Mouse (Mus musculus) liver, embryonic 12.5 days (tissue): ENCODE data around the gene Gm49380. TPM values are rescaled to one million over a fixed set of nuclear protein-coding genes. Genes with fewer than 3 reads are reported as not detected.

Source experiments
- ATAC-seq: fragments of 200-750 bp; cut with Nextera tagmentation; 2 replicates; pipeline ENCODE4 v1.8.0; 2017; ENCODE audit warnings: moderate number of reproducible peaks, mild to moderate bottlenecking, moderate library complexity
- H3K27ac ChIP-seq: fragments of 300-500 bp; sonication (generic); 2 replicates; pipeline ENCODE4 v1.5.1; 2016; ENCODE audit warnings: mild to moderate bottlenecking
- H3K27me3 ChIP-seq: fragments of 300-500 bp; sonication (generic); replicated peaks from 2 replicates; pipeline ENCODE4 v1.6.1; 2016; ENCODE audit warnings: mild to moderate bottlenecking, moderate library complexity
- H3K36me3 ChIP-seq: fragments of 300-500 bp; sonication (generic); 2 replicates; pipeline ENCODE4 v1.6.1; 2016; ENCODE audit warnings: mild to moderate bottlenecking, moderate library complexity
- H3K4me1 ChIP-seq: fragments of 300-500 bp; sonication (generic); 2 replicates; pipeline ENCODE4 v1.6.1; 2016
- H3K4me2 ChIP-seq: fragments of 300-500 bp; sonication (generic); 2 replicates; pipeline ENCODE4 v1.6.1; 2016; ENCODE audit warnings: mild to moderate bottlenecking, moderate library complexity
- H3K4me3 ChIP-seq: fragments of 300-500 bp; sonication (generic); 2 replicates; pipeline ENCODE4 v1.5.1; 2016; ENCODE audit warnings: mild to moderate bottlenecking, moderate library complexity
- H3K9ac ChIP-seq: fragments of 300-500 bp; sonication (generic); 2 replicates; pipeline ENCODE4 v1.6.1; 2016; ENCODE audit warnings: mild to moderate bottlenecking, moderate library complexity
- H3K9me3 ChIP-seq: fragments of 300-500 bp; sonication (generic); replicated peaks from 2 replicates; pipeline ENCODE4 v1.6.1; 2016; ENCODE audit warnings: mild to moderate bottlenecking, moderate library complexity
- WGBS: fragments of 180-500 bp; shearing (Covaris S2); methylation state at CpG from one replicate; pipeline ENCODE4 v1.1.7; 2016; ENCODE audit not compliant: insufficient replicate concordance; 5-methylcytosine and 5-hydroxymethylcytosine counted together
- polyA plus RNA-seq: library from polyadenylated mRNA; unstranded; fragments of >200 nt; fragmentation: Nextera tagmentation; extraction: Ambion mirVana; gene quantifications from 2 replicates; pipeline ENCODE4 v1.2.1, GENCODE M21; 2016

Gene Gm49380
- polyA plus RNA-seq, 1 experiment from 2014 or later = not detected

GRCm38 (mm10) chr9:44067241-44067959 is 45.9 kb downstream of the Gm49380 start:
- Histone ChIP-seq H3K4me2 (peak overlapping the region; percentile 93), H3K4me3 (peak overlapping the region; percentile 60), H3K27ac (0 out of 2 replicates have a peak overlapping the region, but pooled peaks have one; percentile 25), H3K4me1 (peaks cover 41% of the 10 kb centered on the region), H3K9me3 (no peaks in the 10 kb centered on the region), H3K36me3 (no peaks in the 10 kb centered on the region), H3K27me3 (peaks cover 31% of the 10 kb centered on the region), H3K9ac (peak overlapping the region; percentile 66)
- peak; percentile 52 for ATAC-seq
- WGBS = 4% methylated on average over 15 of the region's 15 CpGs

DNA sequence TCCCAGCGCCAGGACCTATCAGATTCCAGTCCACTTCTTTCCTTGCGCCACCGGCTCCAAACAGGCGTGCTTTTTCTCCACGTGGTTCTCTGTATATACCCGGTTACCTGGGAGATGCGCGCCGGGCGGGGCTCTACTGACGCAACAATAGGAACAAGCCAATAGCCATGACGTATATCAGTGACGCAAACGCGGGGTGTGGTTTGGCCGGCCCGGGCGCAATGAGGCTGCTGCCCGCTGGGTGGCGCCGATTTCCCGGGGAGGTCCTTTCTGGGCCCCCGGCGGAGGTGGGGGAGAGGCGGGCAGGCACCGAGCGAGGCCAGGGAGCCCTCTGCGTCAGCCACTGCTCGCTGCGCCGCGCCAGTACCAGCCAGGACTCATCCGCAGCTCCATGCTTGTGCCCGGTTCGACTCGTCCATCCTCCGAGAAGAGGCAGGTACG is 46.5 kb downstream of the Gm49380 start, which contains the start of gene Usp2:
TSS of gene Usp2 (plus strand) at position 237 of the 441 bp plus-strand sequence.
- Histone ChIP-seq H3K4me1 (peaks cover 40% of the 10 kb centered on the region), H3K4me3 (peak within 1 kb of the TSS; percentile 60), H3K27me3 (peaks cover 25% of the 10 kb centered on the region), H3K36me3 (no peaks in the 10 kb centered on the region), H3K27ac (0 out of 2 replicates have a peak within 1 kb of the TSS, but pooled peaks have one; percentile 25), H3K9ac (peak within 1 kb of the TSS; percentile 66), H3K9me3 (no peaks in the 10 kb centered on the region), H3K4me2 (peak within 1 kb of the TSS; percentile 93)
- WGBS = under 1% methylated on average over 38 of the region's 38 CpGs
- ATAC-seq = peak; percentile 91

DNA sequence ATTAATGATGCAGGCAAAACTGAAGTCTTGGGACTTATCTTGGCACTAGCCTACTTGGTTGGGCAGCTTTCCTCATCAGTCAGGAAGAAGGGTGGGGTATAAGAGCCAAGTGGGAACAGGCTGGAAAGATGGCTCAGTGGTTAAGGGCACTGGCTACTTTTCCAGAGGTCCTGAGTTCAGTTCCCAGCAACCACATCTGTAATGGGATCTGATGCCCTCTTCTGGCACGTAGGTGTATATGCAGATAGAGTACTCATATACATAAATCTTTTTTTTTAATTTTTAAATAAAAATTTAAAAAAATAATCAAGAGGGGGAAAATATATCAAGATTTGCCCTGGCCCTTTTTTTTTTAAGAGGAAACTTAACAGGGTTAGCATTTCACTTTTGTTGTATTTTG is 48.1 kb downstream of the Gm49380 start:
- Histone ChIP-seq H3K9me3 (no peaks in the 10 kb centered on the region), H3K4me3 (no peak overlapping the region), H3K4me1 (peaks cover 32% of the 10 kb centered on the region), H3K36me3 (no peaks in the 10 kb centered on the region), H3K27me3 (peaks cover 18% of the 10 kb centered on the region), H3K27ac (no peak overlapping the region), H3K4me2 (no peak overlapping the region), H3K9ac (no peak overlapping the region)
- 21% methylated on average over 1 of the region's 1 CpGs for WGBS
- ATAC-seq = no peak

DNA sequence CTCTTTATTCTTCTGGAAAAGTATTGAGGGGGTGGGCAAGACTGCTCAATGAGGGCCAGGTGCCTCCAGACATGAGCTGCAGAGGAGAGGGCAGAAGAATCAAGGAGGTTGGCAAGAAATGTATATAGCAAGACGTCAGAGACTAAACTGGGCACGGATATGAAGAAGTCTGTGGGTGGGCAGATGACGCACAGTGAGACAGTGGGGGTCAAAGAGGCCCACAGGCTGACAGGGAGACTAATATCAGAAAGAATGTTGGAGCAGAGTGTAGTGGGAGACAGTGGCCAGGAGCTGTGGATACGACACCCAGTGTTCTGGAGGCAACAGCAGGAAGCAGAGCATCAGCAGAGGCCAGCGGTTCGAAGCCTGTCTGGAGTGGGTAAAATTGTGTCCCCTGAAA is 54.7 kb downstream of the Gm49380 start:
- no peak overlapping the region for H3K4me2 ChIP-seq
- no peak for ATAC-seq
- no peak overlapping the region for H3K4me3 ChIP-seq
- no peaks in the 10 kb centered on the region for H3K36me3 ChIP-seq
- no peaks in the 10 kb centered on the region for H3K9me3 ChIP-seq
- H3K9ac ChIP-seq = no peak overlapping the region
- H3K4me1 ChIP-seq = no peaks in the 10 kb centered on the region
- H3K27me3 ChIP-seq = peaks cover 34% of the 10 kb centered on the region
- 61% methylated on average over 6 of the region's 6 CpGs for WGBS
- no peak overlapping the region for H3K27ac ChIP-seq

GRCm38 (mm10) chr9:44053936-44054335 is 59.4 kb downstream of the Gm49380 start:
- WGBS = 37% methylated on average over 1 of the region's 1 CpGs
- Histone ChIP-seq H3K27me3 (peaks cover 23% of the 10 kb centered on the region), H3K9ac (no peak overlapping the region), H3K4me3 (no peak overlapping the region), H3K4me2 (no peak overlapping the region), H3K27ac (no peak overlapping the region), H3K4me1 (no peaks in the 10 kb centered on the region), H3K9me3 (no peaks in the 10 kb centered on the region), H3K36me3 (no peaks in the 10 kb centered on the region)
- ATAC-seq = no peak

GRCm38 (mm10) chr9:44052855-44053254 is 60.4 kb downstream of the Gm49380 start:
- H3K4me3 ChIP-seq = no peak overlapping the region
- ATAC-seq = no peak
- H3K36me3 ChIP-seq = no peaks in the 10 kb centered on the region
- H3K9me3 ChIP-seq = no peaks in the 10 kb centered on the region
- H3K4me2 ChIP-seq = no peak overlapping the region
- no peak overlapping the region for H3K27ac ChIP-seq
- H3K4me1 ChIP-seq = no peaks in the 10 kb centered on the region
- no peak overlapping the region for H3K9ac ChIP-seq
- WGBS = 56% methylated on average over 3 of the region's 3 CpGs
- peaks cover 22% of the 10 kb centered on the region for H3K27me3 ChIP-seq

DNA sequence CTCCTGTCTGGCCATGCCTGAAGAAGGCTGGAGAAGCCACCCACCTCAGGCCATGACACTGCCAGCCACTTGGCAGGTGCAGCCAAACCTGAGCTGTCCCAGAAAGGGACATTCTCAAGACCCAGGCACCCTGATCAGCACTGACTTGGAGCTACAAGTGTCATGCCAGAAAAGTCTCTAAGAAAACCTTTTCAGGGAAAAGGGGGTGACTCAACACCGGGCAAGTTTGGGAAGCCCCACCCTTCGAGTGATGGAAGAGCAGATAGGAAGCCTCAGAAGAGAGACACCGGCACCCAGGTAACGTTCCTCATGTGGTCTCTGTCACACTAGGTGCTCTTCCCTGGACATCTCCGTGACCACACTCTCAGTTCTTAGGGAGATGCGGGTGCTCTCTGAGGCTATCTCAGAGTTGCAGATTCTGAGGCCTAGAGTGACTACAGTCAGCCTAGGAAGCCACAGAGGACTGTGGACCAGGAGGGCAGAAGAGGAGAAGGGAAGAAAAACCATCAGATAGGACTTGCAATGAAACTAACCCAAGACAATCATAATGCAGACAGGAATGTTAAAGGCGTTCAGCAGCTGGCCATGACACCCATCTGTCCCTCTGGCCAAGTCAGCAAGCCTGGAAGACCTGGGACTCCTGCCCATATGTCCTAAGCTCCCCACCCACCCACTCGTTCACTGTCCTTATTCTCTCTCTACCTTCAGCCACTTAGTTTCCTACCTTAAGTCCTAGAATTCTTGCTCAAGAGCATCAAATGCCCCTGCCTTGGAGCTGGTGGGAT is 63.7 kb downstream of the Gm49380 start:
- Histone ChIP-seq H3K4me2 (no peak overlapping the region), H3K4me3 (no peak overlapping the region), H3K27me3 (peaks cover 46% of the 10 kb centered on the region), H3K9ac (no peak overlapping the region), H3K36me3 (no peaks in the 10 kb centered on the region), H3K9me3 (no peaks in the 10 kb centered on the region), H3K27ac (no peak overlapping the region), H3K4me1 (no peaks in the 10 kb centered on the region)
- ATAC-seq = no peak
- WGBS = 62% methylated on average over 8 of the region's 8 CpGs

DNA sequence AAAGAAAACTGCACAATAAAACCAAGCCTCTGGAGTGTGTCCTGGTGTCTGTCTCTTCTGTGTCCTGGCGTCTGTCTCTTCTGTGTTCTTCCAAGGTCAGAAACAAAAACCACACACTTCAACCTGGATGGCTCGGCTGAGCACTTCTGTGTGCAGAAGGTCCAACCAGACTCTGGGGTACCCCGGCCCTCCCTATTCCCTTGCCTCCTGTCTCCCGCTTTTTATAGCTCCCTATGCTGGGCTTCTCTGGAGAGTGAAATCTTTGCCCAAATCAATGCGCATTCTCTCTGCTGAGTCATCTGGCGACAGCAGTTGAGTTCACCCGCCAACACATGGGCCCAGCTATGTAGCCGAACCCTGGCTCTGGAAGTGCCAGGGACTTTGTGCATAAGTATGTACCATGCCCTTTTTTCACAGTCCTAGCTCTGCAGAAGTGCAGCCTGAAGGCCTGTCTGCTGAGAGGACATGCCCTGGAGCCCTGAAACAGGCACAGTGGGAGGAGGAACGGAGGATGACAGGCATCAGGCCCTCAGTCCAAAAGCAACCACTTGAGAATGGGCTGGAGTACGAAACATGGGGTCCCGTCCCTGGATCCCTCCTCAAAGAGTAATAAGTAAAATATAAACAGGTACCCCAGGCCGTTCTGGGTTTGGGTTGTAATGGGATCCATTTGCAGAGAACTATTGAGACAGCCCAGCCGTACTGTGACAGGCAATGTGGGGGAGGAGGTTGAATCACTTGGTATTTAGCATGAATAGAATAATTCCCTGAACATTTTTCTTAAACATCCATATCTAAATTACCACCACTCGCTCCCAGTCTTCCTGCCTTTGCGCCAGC is 64.5 kb downstream of the Gm49380 start:
- H3K27me3 ChIP-seq = peaks cover 54% of the 10 kb centered on the region
- WGBS = 61% methylated on average over 15 of the region's 15 CpGs

GRCm38 (mm10) chr9:44047571-44048490 is 65.5 kb downstream of the Gm49380 start:
- no peak overlapping the region for H3K9ac ChIP-seq
- WGBS = 47% methylated on average over 14 of the region's 14 CpGs
- no peak overlapping the region for H3K27ac ChIP-seq
- ATAC-seq = no peak
- H3K9me3 ChIP-seq = no peaks in the 10 kb centered on the region
- no peak overlapping the region for H3K4me3 ChIP-seq
- no peaks in the 10 kb centered on the region for H3K36me3 ChIP-seq
- no peak overlapping the region for H3K4me2 ChIP-seq
- H3K27me3 ChIP-seq = peaks cover 63% of the 10 kb centered on the region
- peaks cover 5% of the 10 kb centered on the region; the same call in 1 of the 2 replicates for H3K4me1 ChIP-seq

More for the DNA sequence above, 64.5 kb downstream of the Gm49380 start:
- no peak overlapping the region for H3K27ac ChIP-seq
- no peak for ATAC-seq
- H3K4me2 ChIP-seq = no peak overlapping the region
- H3K4me1 ChIP-seq = no peaks in the 10 kb centered on the region
- no peaks in the 10 kb centered on the region for H3K9me3 ChIP-seq
- no peaks in the 10 kb centered on the region for H3K36me3 ChIP-seq
- H3K4me3 ChIP-seq = no peak overlapping the region
- no peak overlapping the region for H3K9ac ChIP-seq

DNA sequence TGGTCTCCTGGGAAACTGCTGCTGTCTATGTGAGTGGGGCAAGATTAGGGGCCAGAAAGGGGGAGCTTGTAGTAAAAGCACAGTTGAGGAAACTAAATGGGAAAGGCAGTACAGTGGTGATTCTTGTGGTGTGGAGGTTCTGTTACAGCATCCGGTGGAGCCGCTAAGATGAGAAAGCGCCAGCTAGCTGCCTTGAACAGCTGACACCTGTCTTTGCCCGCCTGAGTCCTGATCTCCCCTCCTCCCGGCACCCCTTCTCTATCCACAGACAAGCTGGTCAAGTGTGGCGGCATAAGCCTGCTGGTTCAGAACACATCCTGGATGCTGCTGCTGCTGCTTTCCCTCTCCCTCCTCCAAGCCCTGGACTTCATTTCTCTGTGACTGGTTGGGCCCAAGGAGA is 66.2 kb downstream of the Gm49380 start:
- no peak overlapping the region for H3K27ac ChIP-seq
- no peak overlapping the region for H3K9ac ChIP-seq
- peaks cover 5% of the 10 kb centered on the region; the same call in 1 of the 2 replicates for H3K4me1 ChIP-seq
- no peak overlapping the region for H3K4me2 ChIP-seq
- no peaks in the 10 kb centered on the region for H3K36me3 ChIP-seq
- no peaks in the 10 kb centered on the region for H3K9me3 ChIP-seq
- WGBS = 42% methylated on average over 6 of the region's 6 CpGs
- peaks cover 71% of the 10 kb centered on the region for H3K27me3 ChIP-seq
- no peak overlapping the region for H3K4me3 ChIP-seq
- ATAC-seq = no peak

DNA sequence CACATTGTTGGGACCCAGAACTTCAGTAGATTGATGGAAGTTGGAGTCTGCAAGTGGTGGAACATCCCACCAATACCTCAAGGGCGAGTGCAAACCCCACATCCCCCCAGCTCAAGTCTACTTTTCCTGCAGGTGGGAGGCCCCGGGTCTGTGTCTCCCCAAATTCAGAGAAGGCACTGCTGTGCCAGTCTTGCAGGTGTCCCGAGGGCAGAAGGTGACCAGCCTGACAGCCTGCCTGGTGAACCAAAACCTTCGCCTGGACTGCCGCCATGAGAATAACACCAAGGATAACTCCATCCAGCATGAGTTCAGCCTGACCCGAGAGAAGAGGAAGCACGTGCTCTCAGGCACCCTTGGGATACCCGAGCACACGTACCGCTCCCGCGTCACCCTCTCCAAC is 66.9 kb downstream of the Gm49380 start:
- H3K27me3 ChIP-seq = peaks cover 77% of the 10 kb centered on the region
- WGBS = 64% methylated on average over 12 of the region's 12 CpGs

More for the DNA sequence above, 66.9 kb downstream of the Gm49380 start:
- Histone ChIP-seq H3K4me3 (no peak overlapping the region), H3K4me2 (no peak overlapping the region), H3K36me3 (no peaks in the 10 kb centered on the region), H3K9me3 (no peaks in the 10 kb centered on the region), H3K9ac (no peak overlapping the region), H3K27ac (no peak overlapping the region), H3K4me1 (peaks cover 5% of the 10 kb centered on the region; the same call in 1 of the 2 replicates)
- ATAC-seq = no peak
